Mouse (Mus musculus) kidney, adult 2 months (tissue): ENCODE measurements at regions not wholly inside any gene's neighbourhood (a gene's known extent, or its start where the extent isn't known, plus 50 kb on each side); places are given as distances from the start of the nearest gene placed in this dataset.

ENCODE experiments used
- DNase-seq: peaks from one replicate; pipeline ENCODE4 v3.0.0; 2021
- H3K27ac ChIP-seq: fragments of 200-500 bp; 2 replicates; pipeline ENCODE4 v1.5.1; 2012; ENCODE audit warnings: low read depth, low read length, control low read depth, inconsistent platforms; ENCODE audit not compliant: insufficient read depth
- H3K27me3 ChIP-seq: fragments of 200-500 bp; replicated peaks from 2 replicates; pipeline ENCODE4 v1.6.1; 2012; ENCODE audit warnings: mild to moderate bottlenecking, moderate library complexity, low read length, inconsistent platforms; ENCODE audit not compliant: control insufficient read depth, insufficient read depth
- H3K36me3 ChIP-seq: fragments of 200-500 bp; 2 replicates; pipeline ENCODE4 v1.6.1; 2012; ENCODE audit warnings: mild to moderate bottlenecking, moderate library complexity, low read length, inconsistent platforms; ENCODE audit not compliant: control insufficient read depth, insufficient read depth
- H3K4me1 ChIP-seq: fragments of 200-500 bp; 2 replicates; pipeline ENCODE4 v1.6.1; 2011; ENCODE audit warnings: low read length; ENCODE audit not compliant: control insufficient read depth, insufficient read depth
- H3K4me3 ChIP-seq: fragments of 200-500 bp; 2 replicates; pipeline ENCODE4 v1.5.1; 2011; ENCODE audit warnings: mild to moderate bottlenecking, low read depth, low read length, control low read depth; ENCODE audit not compliant: insufficient read depth
- CTCF ChIP-seq: fragments of 200-500 bp; conservative IDR thresholded peaks from 2 replicates; pipeline ENCODE4 v1.5.1; 2011; ENCODE audit warnings: low read depth, mild to moderate bottlenecking, control low read depth, low read length, moderate library complexity, mixed read lengths; ENCODE audit not compliant: insufficient read depth, insufficient read length
- POLR2A ChIP-seq: fragments of 200-500 bp; IDR thresholded peaks from one replicate; pipeline ENCODE4 v1.6.1; 2011; ENCODE audit warnings: low read depth, low read length, control low read depth
- WGBS: fragments of 180-500 bp; shearing (Covaris S2); methylation state at CpG from one replicate; pipeline ENCODE4 v1.1.7; 2018; 5-methylcytosine and 5-hydroxymethylcytosine counted together

- WGBS = 84% methylated on average over 4 of the region's 4 CpGs
- Histone ChIP-seq H3K4me3 (no peak overlapping the region), H3K27ac (no peak overlapping the region), H3K36me3 (no peaks in the 10 kb centered on the region), H3K27me3 (no peaks in the 10 kb centered on the region), H3K4me1 (no peaks in the 10 kb centered on the region)
- TF ChIP-seq POLR2A (no peak), CTCF (no peak)
- DNase-seq = no peak
Observed at GRCm38 (mm10) chr12:64273730-64274129, 200.8 kb downstream of the Fscb start.

GRCm38 (mm10) chr12:64266130-64266529 lies 208.4 kb downstream of the Fscb start:
- no peaks in the 10 kb centered on the region for H3K4me1 ChIP-seq
- H3K36me3 ChIP-seq = no peaks in the 10 kb centered on the region
- DNase-seq = no peak
- H3K4me3 ChIP-seq = no peak overlapping the region
- no peak overlapping the region for H3K27ac ChIP-seq
- H3K27me3 ChIP-seq = no peaks in the 10 kb centered on the region
- TF ChIP-seq CTCF (no peak), POLR2A (no peak)

GRCm38 (mm10) chr12:64255016-64255415 lies 219.5 kb downstream of the Fscb start:
- no peaks in the 10 kb centered on the region for H3K36me3 ChIP-seq

GRCm38 (mm10) chr12:64249974-64250373 lies 224.5 kb downstream of the Fscb start:
- Histone ChIP-seq H3K27me3 (no peaks in the 10 kb centered on the region), H3K27ac (no peak overlapping the region), H3K4me1 (no peaks in the 10 kb centered on the region), H3K4me3 (no peak overlapping the region), H3K36me3 (no peaks in the 10 kb centered on the region)
- TF ChIP-seq CTCF = no peak
- DNase-seq = peak; percentile 31
- 42% methylated on average over 2 of the region's 2 CpGs for WGBS

More at GRCm38 (mm10) chr12:64255016-64255415, 219.5 kb downstream of the Fscb start:
- Histone ChIP-seq H3K4me1 (no peaks in the 10 kb centered on the region), H3K4me3 (no peak overlapping the region), H3K27me3 (no peaks in the 10 kb centered on the region), H3K27ac (no peak overlapping the region)
- TF ChIP-seq CTCF = no peak
- no peak for TF ChIP-seq POLR2A
- no peak for DNase-seq

GRCm38 (mm10) chr12:64229510-64230078 lies 244.9 kb downstream of the Fscb start:
- H3K27ac ChIP-seq = no peak overlapping the region
- H3K27me3 ChIP-seq = no peaks in the 10 kb centered on the region
- TF ChIP-seq POLR2A (no peak), CTCF (no peak)
- no peak overlapping the region for H3K4me3 ChIP-seq
- no peak for DNase-seq
- 62% methylated on average over 1 of the region's 1 CpGs for WGBS
- no peaks in the 10 kb centered on the region for H3K4me1 ChIP-seq
- no peaks in the 10 kb centered on the region for H3K36me3 ChIP-seq

- DNase-seq = no peak
- no peaks in the 10 kb centered on the region for H3K36me3 ChIP-seq
- no peak for TF ChIP-seq CTCF
- no peak for TF ChIP-seq POLR2A
- no peak overlapping the region for H3K4me3 ChIP-seq
- 81% methylated on average over 1 of the region's 1 CpGs for WGBS
- H3K4me1 ChIP-seq = no peaks in the 10 kb centered on the region
- no peak overlapping the region for H3K27ac ChIP-seq
- H3K27me3 ChIP-seq = no peaks in the 10 kb centered on the region
Observed at GRCm38 (mm10) chr12:64216409-64216808, 258.1 kb downstream of the Fscb start.

GRCm38 (mm10) chr12:64198385-64198784 lies 276.1 kb downstream of the Fscb start:
- Histone ChIP-seq H3K27ac (no peak overlapping the region), H3K4me1 (no peaks in the 10 kb centered on the region), H3K36me3 (no peaks in the 10 kb centered on the region), H3K4me3 (no peak overlapping the region), H3K27me3 (no peaks in the 10 kb centered on the region)
- no peak for DNase-seq
- 55% methylated on average over 2 of the region's 2 CpGs for WGBS
- TF ChIP-seq POLR2A (no peak), CTCF (no peak)
